Mouse (Mus musculus): ENCODE data around the gene Coro1c. TPM values are rescaled to one million over a fixed set of nuclear protein-coding genes. Genes with fewer than 3 reads are reported as not detected.
A peak's percentile ranks its signal among the peaks of the same experiment; 100 is the strongest.

Coro1c gene
- polyA plus RNA-seq, 1 experiment from 2014 or later, result 172 TPM

DNA sequence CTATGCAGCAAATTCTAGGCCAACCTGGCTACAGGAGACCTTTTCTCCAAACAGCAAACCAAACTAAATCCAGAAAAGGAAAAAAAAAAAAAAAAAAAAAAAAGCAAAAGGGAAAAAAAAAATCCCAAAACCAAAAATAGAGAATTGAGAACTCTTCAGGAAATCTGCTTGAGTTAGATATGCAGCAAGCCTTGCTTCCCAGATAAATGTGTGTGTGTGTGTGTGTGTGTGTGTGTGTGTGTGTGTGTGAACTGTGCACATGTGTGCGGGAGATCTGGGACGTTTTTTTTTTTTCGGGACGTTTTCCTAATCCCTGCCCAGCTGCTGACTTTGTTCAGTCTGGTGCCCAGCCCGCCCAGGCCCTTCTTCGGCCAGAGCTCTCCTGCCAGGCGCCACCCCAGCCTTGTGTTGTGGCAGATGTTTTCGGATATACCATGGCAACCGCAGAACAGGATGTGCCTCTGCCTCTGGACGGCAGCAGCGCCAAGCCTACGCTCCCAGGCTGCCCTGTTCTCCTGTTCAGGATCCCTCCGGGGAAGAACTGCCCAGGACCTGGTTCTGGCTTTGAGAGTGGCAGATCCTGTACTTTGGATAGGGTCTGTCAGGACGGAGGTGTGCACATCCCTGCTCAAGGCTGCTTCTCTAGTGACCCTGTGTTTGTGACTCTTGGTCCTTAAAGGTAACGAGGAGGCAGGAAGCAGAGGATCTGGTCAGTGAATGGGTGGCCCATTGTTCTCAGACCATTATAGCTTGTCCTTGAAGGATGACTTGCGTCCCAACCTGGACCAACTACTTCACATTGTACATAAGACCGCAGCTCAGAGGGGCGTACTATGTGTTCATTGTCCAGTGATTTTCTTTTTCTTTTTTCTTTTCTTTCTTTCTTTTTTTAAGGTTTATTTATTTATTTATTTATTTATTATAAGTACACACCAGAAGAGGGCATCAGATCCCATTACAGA is 22.4 kb upstream of the Coro1c start:
- Histone ChIP-seq H3K9ac (no peak overlapping the region), H3K4me2 (replicated peaks) (peak overlapping the region; percentile 15; the same call in 1 of the 2 replicates), H3K27ac (0 out of 2 replicates have a peak overlapping the region, but pooled peaks have one; percentile 0), H3K9me3 (ENCODE audit: control insufficient read depth, low read length) (0 out of 2 replicates have a peak, but pooled peaks cover 4% of the 10 kb centered on the region), H3K4me3 (replicated peaks; ENCODE audit: low read length) (no peak overlapping the region), H3K27me3 (ENCODE audit: control insufficient read depth, insufficient read depth, low read length) (no peaks in the 10 kb centered on the region), H3K36me3 (replicated peaks; ENCODE audit: control insufficient read depth, insufficient read depth) (no peaks in the 10 kb centered on the region), H3K4me1 (replicated peaks; ENCODE audit: control insufficient read depth, insufficient read depth, low read length) (0 out of 2 replicates have a peak, but pooled peaks cover 5% of the 10 kb centered on the region)
- DNase-seq (ENCODE audit: low spot score), result peak; percentile 44
- 17% methylated on average over 18 of the region's 18 CpGs for WGBS
- no peak; the same call in 1 of the 2 replicates for ATAC-seq (ENCODE audit: low FRiP score)

DNA sequence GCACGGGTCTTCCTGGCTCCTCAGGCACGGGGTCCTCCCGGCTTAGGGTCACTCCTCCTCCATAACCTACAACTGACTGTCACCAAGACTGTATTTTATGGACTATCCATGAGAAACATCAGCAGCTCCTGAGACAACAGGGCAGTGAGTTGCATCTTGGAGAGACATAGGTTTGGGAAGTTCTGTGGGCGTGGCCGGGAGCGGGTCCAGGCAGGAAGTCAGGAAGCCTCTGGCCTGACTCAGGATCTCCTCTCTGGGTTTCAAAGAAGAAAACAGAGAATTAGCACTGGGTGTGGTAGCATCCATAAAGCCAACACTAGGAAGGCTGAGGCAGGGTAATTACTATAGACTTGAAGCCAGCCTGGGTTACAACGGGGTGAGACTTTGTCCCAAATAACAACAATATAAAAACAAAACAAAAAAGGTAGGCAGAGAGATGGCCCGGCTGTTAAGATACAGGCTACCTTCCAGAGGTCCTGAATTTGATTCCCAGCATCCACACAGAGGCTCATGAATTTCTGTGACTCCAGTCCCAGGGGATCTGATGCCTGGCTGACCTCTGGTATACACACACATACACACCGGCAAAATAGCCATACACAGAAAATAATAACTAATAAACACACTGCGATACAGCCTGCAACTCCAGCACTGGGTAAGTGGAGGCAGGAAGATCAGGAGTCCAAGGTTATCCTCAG is 21.5 kb upstream of the Coro1c start:
- 55% methylated on average over 10 of the region's 10 CpGs for WGBS

DNA sequence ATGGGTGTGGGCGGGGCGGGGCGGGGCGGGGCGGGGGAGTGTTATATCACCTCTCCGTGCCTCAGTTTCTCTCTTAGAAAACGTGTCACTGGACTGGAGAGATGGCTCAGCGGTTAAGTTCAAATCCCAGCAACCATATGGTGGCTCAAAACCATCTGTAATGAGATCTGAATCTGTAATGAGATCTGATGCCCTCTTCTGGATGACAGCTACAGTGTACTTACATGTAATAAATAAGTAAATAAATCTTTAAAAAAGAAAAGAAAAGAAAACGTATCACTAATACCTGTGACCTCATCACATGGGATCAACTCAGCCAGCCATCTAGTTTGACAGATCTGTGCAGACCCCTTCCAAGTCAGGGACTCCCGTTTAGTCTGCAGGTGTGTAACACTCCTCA is 21.0 kb upstream of the Coro1c start:
- H3K4me2 ChIP-seq (replicated peaks), result no peak overlapping the region
- DNase-seq (ENCODE audit: low spot score) (no peak), ATAC-seq (ENCODE audit: low FRiP score) (no peak)
- H3K27ac ChIP-seq, result no peak overlapping the region
- H3K4me1 ChIP-seq (replicated peaks; ENCODE audit: control insufficient read depth, insufficient read depth, low read length), result 0 out of 2 replicates have a peak, but pooled peaks cover 5% of the 10 kb centered on the region
- 0 out of 2 replicates have a peak, but pooled peaks cover 4% of the 10 kb centered on the region for H3K9me3 ChIP-seq (ENCODE audit: control insufficient read depth, low read length)
- H3K4me3 ChIP-seq (replicated peaks; ENCODE audit: low read length), result no peak overlapping the region
- no peak overlapping the region for H3K9ac ChIP-seq
- H3K27me3 ChIP-seq (ENCODE audit: control insufficient read depth, insufficient read depth, low read length), result no peaks in the 10 kb centered on the region
- WGBS, result 66% methylated on average over 10 of the region's 10 CpGs
- no peaks in the 10 kb centered on the region for H3K36me3 ChIP-seq (replicated peaks; ENCODE audit: control insufficient read depth, insufficient read depth)

More for the DNA sequence above, 21.5 kb upstream of the Coro1c start:
- H3K4me1 ChIP-seq (replicated peaks; ENCODE audit: control insufficient read depth, insufficient read depth, low read length), result 0 out of 2 replicates have a peak, but pooled peaks cover 5% of the 10 kb centered on the region
- H3K36me3 ChIP-seq (replicated peaks; ENCODE audit: control insufficient read depth, insufficient read depth), result no peaks in the 10 kb centered on the region
- no peaks in the 10 kb centered on the region for H3K27me3 ChIP-seq (ENCODE audit: control insufficient read depth, insufficient read depth, low read length)
- DNase-seq (ENCODE audit: low spot score) (no peak), ATAC-seq (ENCODE audit: low FRiP score) (no peak)
- no peak overlapping the region for H3K4me3 ChIP-seq (replicated peaks; ENCODE audit: low read length)
- no peak overlapping the region for H3K9ac ChIP-seq
- H3K27ac ChIP-seq, result no peak overlapping the region
- 0 out of 2 replicates have a peak, but pooled peaks cover 4% of the 10 kb centered on the region for H3K9me3 ChIP-seq (ENCODE audit: control insufficient read depth, low read length)
- H3K4me2 ChIP-seq (replicated peaks), result no peak overlapping the region

DNA sequence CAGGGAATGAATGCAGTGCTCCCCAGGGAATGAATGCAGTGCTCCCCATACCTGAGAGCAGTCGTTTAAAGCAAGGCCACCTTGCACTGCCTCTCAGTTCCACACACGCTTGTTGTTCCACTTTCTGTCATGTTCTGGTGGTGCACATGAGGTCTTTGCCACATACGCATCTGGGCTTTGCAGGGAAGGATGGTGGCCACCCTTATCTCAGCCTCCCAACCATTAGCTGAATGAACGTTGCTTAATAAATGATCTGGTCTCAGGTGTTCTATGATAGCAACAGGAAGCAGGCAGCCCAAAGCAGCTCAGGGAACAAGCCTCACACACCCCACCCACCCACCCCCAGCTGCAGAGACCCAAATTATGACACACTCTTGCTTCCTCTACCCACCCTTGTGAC is 16.1 kb upstream of the Coro1c start:
- H3K36me3 ChIP-seq (replicated peaks; ENCODE audit: control insufficient read depth, insufficient read depth), result no peaks in the 10 kb centered on the region
- ATAC-seq (ENCODE audit: low FRiP score) (no peak), DNase-seq (ENCODE audit: low spot score) (no peak)
- no peak overlapping the region for H3K4me3 ChIP-seq (replicated peaks; ENCODE audit: low read length)
- 88% methylated on average over 4 of the region's 4 CpGs for WGBS
- no peaks in the 10 kb centered on the region for H3K27me3 ChIP-seq (ENCODE audit: control insufficient read depth, insufficient read depth, low read length)
- H3K4me1 ChIP-seq (replicated peaks; ENCODE audit: control insufficient read depth, insufficient read depth, low read length), result peaks cover 10% of the 10 kb centered on the region
- H3K27ac ChIP-seq, result no peak overlapping the region
- H3K9me3 ChIP-seq (ENCODE audit: control insufficient read depth, low read length), result 0 out of 2 replicates have a peak, but pooled peaks cover 4% of the 10 kb centered on the region
- no peak overlapping the region for H3K9ac ChIP-seq
- no peak overlapping the region for H3K4me2 ChIP-seq (replicated peaks)

DNA sequence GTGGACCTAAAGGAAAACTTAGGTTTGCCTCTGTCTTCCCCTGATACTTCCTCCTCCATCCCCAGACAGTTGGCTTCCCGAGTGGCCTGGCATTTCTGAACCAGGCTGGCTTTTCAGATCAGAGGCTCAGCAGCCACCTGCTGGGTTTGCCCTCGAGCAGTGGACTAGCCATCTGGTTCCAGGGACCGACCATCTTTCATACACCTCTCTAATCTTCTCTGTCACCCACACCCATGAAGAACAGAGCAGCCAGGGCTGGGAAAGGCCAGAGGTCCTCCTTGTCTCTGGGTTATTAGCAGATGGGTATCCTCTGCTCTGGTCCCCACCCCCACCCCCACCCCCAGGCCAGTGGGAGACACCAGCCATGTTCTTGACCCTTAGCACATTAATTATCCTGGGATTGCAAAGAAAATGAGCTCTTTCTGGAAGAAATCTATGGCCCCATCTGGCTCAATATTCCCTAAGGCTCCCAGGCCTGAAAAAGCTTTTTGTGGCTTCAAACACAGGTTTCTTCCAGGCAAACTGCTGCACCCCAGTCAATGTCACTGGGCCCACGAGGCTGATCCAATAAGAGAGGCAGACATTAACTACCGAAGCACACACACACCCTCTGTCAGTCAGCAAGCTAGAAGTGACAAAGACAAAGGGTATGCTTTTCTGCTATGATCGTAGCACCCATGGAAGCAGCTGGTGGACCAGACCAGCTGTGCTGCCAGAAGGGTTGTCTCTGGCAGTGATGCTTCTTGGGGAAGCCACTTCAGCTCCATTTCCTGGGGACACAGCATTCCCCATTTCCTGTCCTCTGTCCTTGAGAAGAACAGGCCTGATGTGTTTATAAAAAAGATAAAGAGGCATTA is 13.0 kb upstream of the Coro1c start:
- Histone ChIP-seq H3K9ac (no peak overlapping the region), H3K9me3 (ENCODE audit: control insufficient read depth, low read length) (no peaks in the 10 kb centered on the region), H3K4me2 (replicated peaks) (no peak overlapping the region), H3K4me3 (replicated peaks; ENCODE audit: low read length) (no peak overlapping the region), H3K36me3 (replicated peaks; ENCODE audit: control insufficient read depth, insufficient read depth) (no peaks in the 10 kb centered on the region), H3K4me1 (replicated peaks; ENCODE audit: control insufficient read depth, insufficient read depth, low read length) (peaks cover 10% of the 10 kb centered on the region), H3K27me3 (ENCODE audit: control insufficient read depth, insufficient read depth, low read length) (no peaks in the 10 kb centered on the region), H3K27ac (peak overlapping the region; percentile 75)
- 11% methylated on average over 6 of the region's 6 CpGs for WGBS
- no peak; the same call in 1 of the 2 replicates for ATAC-seq (ENCODE audit: low FRiP score)
- peak; percentile 28 for DNase-seq (ENCODE audit: low spot score)

DNA sequence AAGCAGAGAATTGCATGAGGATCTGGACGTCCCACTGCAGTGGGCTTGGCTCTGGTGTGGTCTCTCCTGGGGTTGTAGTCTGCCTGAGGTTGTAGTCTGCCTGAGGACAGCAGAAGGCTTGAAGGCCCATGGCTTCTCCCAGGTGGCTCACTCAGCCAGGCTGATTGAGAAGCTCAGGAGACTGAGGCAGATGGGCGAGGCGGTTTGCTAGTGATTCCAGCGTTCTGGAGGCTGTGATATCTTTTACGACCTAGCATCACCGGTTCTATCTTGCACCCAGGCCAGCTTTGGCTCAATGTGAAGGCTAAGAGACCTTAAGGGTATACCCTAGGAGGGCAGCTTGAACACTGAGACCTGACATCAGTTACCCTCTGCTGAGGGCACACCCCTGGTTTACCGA is 10.5 kb upstream of the Coro1c start:
- Histone ChIP-seq H3K9me3 (ENCODE audit: control insufficient read depth, low read length) (no peaks in the 10 kb centered on the region), H3K36me3 (replicated peaks; ENCODE audit: control insufficient read depth, insufficient read depth) (no peaks in the 10 kb centered on the region), H3K4me3 (replicated peaks; ENCODE audit: low read length) (no peak overlapping the region), H3K4me1 (replicated peaks; ENCODE audit: control insufficient read depth, insufficient read depth, low read length) (peaks cover 10% of the 10 kb centered on the region), H3K27me3 (ENCODE audit: control insufficient read depth, insufficient read depth, low read length) (no peaks in the 10 kb centered on the region), H3K27ac (no peak overlapping the region), H3K4me2 (replicated peaks) (no peak overlapping the region), H3K9ac (no peak overlapping the region)
- no peak for ATAC-seq (ENCODE audit: low FRiP score)
- DNase-seq (ENCODE audit: low spot score), result no peak
- 77% methylated on average over 7 of the region's 7 CpGs for WGBS

DNA sequence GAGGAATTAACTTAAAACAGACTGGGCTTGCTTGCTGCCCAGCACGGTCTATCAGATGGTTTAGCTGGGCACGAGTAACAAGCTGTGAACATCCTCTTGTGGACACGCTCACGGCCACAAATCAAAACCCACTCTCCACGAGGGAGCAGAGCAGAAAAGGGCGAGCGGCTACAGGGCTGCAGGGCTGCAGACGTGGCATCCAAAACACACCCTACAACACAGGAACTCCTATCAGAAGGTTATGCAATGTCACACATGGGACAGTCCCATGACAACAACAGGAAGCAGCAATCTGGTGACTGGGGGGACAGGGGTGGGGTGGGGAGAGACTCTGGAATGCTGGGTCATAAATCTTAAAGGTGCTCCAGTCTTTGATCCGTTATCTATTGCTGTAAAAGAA is 10.1 kb upstream of the Coro1c start:
- Histone ChIP-seq H3K4me1 (replicated peaks; ENCODE audit: control insufficient read depth, insufficient read depth, low read length) (peaks cover 10% of the 10 kb centered on the region), H3K27ac (no peak overlapping the region), H3K36me3 (replicated peaks; ENCODE audit: control insufficient read depth, insufficient read depth) (no peaks in the 10 kb centered on the region), H3K9ac (no peak overlapping the region), H3K9me3 (ENCODE audit: control insufficient read depth, low read length) (no peaks in the 10 kb centered on the region), H3K27me3 (ENCODE audit: control insufficient read depth, insufficient read depth, low read length) (no peaks in the 10 kb centered on the region), H3K4me3 (replicated peaks; ENCODE audit: low read length) (no peak overlapping the region), H3K4me2 (replicated peaks) (no peak overlapping the region)
- WGBS, result 70% methylated on average over 9 of the region's 9 CpGs
- no peak for ATAC-seq (ENCODE audit: low FRiP score)
- no peak for DNase-seq (ENCODE audit: low spot score)

DNA sequence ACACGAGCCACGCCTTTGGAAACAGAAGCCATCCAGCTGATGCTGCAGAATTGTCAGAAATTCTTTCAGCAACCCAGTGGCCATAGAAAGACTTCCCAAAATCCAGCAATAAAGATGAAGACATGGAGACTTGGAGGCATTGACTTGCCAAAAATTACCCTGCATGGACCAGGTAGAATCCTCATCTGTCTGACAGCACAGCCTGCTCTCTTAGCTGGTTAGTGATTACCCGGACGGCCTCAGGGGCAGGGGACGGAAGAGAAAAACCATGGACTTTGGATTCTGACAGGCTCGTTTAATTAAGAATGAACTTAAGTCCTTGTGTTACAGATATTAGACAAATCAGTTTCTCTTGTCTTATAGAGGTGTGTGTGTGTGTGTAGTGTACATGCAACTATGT is 2.1 kb upstream of the Coro1c start:
- 72% methylated on average over 6 of the region's 6 CpGs for WGBS
- Histone ChIP-seq H3K4me3 (replicated peaks; ENCODE audit: low read length) (no peak overlapping the region), H3K9ac (no peak overlapping the region), H3K36me3 (replicated peaks; ENCODE audit: control insufficient read depth, insufficient read depth) (no peaks in the 10 kb centered on the region), H3K9me3 (ENCODE audit: control insufficient read depth, low read length) (no peaks in the 10 kb centered on the region), H3K27ac (no peak overlapping the region), H3K27me3 (ENCODE audit: control insufficient read depth, insufficient read depth, low read length) (no peaks in the 10 kb centered on the region), H3K4me2 (replicated peaks) (no peak overlapping the region), H3K4me1 (replicated peaks; ENCODE audit: control insufficient read depth, insufficient read depth, low read length) (peaks cover 17% of the 10 kb centered on the region)
- DNase-seq (ENCODE audit: low spot score) (no peak), ATAC-seq (ENCODE audit: low FRiP score) (no peak)
